Mouse (Mus musculus) megakaryocyte, adult 5-6 weeks (primary cell): ENCODE results near the gene Vta1. TPM values are rescaled to one million over a fixed set of nuclear protein-coding genes. Genes with fewer than 3 reads are reported as not detected.

Experiments
- total RNA-seq, 2 experiments: library from RNA; stranded (forward) in 1 of 2; stranded (reverse) in 1 of 2; fragments of 153-499, 151-499 nt in 1 of 2; fragments of 221-1000, 200-1000 nt in 1 of 2; gene quantifications; 2 replicates each; pipeline versions ENCODE4 v1.2.3 to v1.2.4; 2015 to 2017

The Vta1 gene
- total RNA-seq, 2 experiments from 2014 or later = 60.9 to 92.2 TPM

Other genes starting within 250 kb of the Vta1 start
- 2.5 and 3.6 TPM in 2 replicates for gene Adgrg6, start 159.9 kb downstream of the Vta1 start, total RNA-seq (2015)
- gene Adgrg6, start 159.9 kb downstream of the Vta1 start, total RNA-seq (2017) = 2.4 and 2.8 TPM in 2 replicates
- gene Nmbr, start within 50 bp of the Vta1 start, total RNA-seq (2015) = not detected in 2 replicates
- gene Nmbr, start within 50 bp of the Vta1 start, total RNA-seq (2017) = 0.73 TPM in 1 of 2 replicates, not detected in the other
- not detected in 2 replicates for gene Gje1, start 12.7 kb upstream of the Vta1 start, total RNA-seq (2015)
- not detected in 2 replicates for gene Gje1, start 12.7 kb upstream of the Vta1 start, total RNA-seq (2017)